Comparison of ENCODE assay signal across 8 mouse cellular contexts in the genomic region with DNA sequence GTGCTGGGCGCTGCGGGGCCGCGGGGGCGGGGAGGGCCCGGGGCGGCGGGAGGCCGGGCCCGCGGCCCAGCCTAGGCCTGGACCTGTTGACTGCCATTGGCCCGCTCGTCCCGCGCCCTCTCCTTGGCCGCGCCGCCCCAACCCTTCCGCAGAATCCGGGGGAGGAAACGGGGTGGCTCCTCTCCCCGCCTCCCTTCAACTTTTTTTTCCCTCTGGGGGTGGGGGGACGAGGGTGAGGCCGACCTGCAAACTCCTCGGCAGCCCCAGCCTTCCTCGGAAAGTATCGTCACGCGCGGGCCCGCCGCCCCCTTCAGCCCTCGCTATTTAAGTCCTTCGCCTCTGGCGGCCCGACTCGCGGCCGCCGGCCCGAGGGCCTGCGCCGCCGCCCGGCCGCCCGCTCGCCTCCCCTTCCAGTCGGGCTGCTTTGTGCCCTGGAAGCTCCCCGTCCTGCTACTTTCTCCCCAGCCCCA. TPM values are rescaled to one million over a fixed set of nuclear protein-coding genes. Genes with fewer than 3 reads are reported as not detected.
A peak's percentile ranks its signal among the peaks of the same experiment; 100 is the strongest.
DNase-seq lines count a peak whose midpoint lies in the region; ATAC-seq and TF ChIP-seq lines count a peak whose summit lies in the region.

No protein-coding gene starts in this region.

- peak overlapping the region; percentile 80 for H3K4me2 ChIP-seq in forebrain, embryonic 15.5 days (replicated peaks)
- peak overlapping the region; percentile 76 for H3K4me2 ChIP-seq in lung, embryonic 16.5 days (ENCODE audit: low read depth, low read length)

- H3K4me1 ChIP-seq in forebrain, embryonic 15.5 days = peaks cover 45% of the 10 kb centered on the region
- peaks cover 14% of the 10 kb centered on the region for H3K4me1 ChIP-seq in lung, embryonic 16.5 days (replicated peaks; ENCODE audit: control insufficient read depth, insufficient read depth, low read length)

- peak overlapping the region; percentile 79 for H3K4me3 ChIP-seq in forebrain, embryonic 15.5 days
- peak overlapping the region; percentile 72 for H3K4me3 ChIP-seq in layer of hippocampus, adult 2 months
- H3K4me3 ChIP-seq in lung, embryonic 16.5 days (ENCODE audit: low read length) = peak overlapping the region; percentile 68

- H3K36me3 ChIP-seq in forebrain, embryonic 15.5 days = no peaks in the 10 kb centered on the region
- H3K36me3 ChIP-seq in lung, embryonic 16.5 days (ENCODE audit: control insufficient read depth, insufficient read depth, low read length) = no peaks in the 10 kb centered on the region

- no peak for TF ChIP-seq CTCF in layer of hippocampus, adult 2 months (conservative IDR thresholded peaks at IDR 0.05)

- peak overlapping the region; percentile 65 for H3K9ac ChIP-seq in forebrain, embryonic 15.5 days (replicated peaks)
- peak overlapping the region; percentile 96 for H3K9ac ChIP-seq in lung, embryonic 16.5 days (ENCODE audit: low read length)

- H3K27me3 ChIP-seq in forebrain, embryonic 15.5 days = no peaks in the 10 kb centered on the region
- H3K27me3 ChIP-seq in lung, embryonic 16.5 days (ENCODE audit: control insufficient read depth, insufficient read depth, low read depth, low read length) = no peaks in the 10 kb centered on the region

- DNase-seq in ES-CJ7 (ENCODE audit: low read depth, low spot score) = peak; percentile 92
- DNase-seq in heart, postnatal 25 days (ENCODE audit: low spot score) = peak; percentile 98
- DNase-seq in layer of hippocampus, adult 2 months (ENCODE audit: low spot score in 2 of 2) = peak; percentile 83 to 93
- peak; percentile 99 for DNase-seq in ovary, adult 18-20 months (ENCODE audit: low spot score)
- peak; percentile 93 for DNase-seq in thymus, postnatal 0 days (ENCODE audit: low spot score)

- H3K27ac ChIP-seq in forebrain, embryonic 15.5 days (replicated peaks) = peak overlapping the region; percentile 98
- H3K27ac ChIP-seq in layer of hippocampus, adult 2 months = peak overlapping the region; percentile 98
- H3K27ac ChIP-seq in lung, embryonic 16.5 days (ENCODE audit: low read length) = peak overlapping the region; percentile 98

- intact Hi-C loops in heart, postnatal 25 days (cut with DNase I) = loop anchor here (2.0 to 10.0 kb wide), 5 partner anchors 28 to 635 kb away; a partner anchor contains a TSS

- no peaks in the 10 kb centered on the region for H3K9me3 ChIP-seq in forebrain, embryonic 15.5 days
- no peaks in the 10 kb centered on the region for H3K9me3 ChIP-seq in lung, embryonic 16.5 days (ENCODE audit: control insufficient read depth, low read length)

- WGBS in forebrain, embryonic 15.5 days = under 1% methylated on average over 28 of the region's 50 CpGs
- 0% methylated on average over 35 of the region's 50 CpGs for WGBS in lung, embryonic 16.5 days

- ATAC-seq in cerebellum, adult (ENCODE audit: insufficient number of reproducible peaks, low FRiP score, low TSS enrichment) = peak; percentile 85
- ATAC-seq in forebrain, embryonic 15.5 days (replicated peaks) = peak; percentile 92
- peak; percentile 97 for ATAC-seq in lung, embryonic 16.5 days (ENCODE audit: low read depth)

RNA-seq across cellular contexts. Expression of a gene that starts 1.8 kb away (rescaled TPM):
- polyA plus RNA-seq in forebrain, embryonic 15.5 days (2015; fragmentation: Nextera tagmentation; extraction: Ambion mirVana) = 61.9 and 66.3 TPM in 2 replicates
- total RNA-seq in heart, postnatal 25 days (2021) = 10 to 100 TPM; 32.6 to 35.1 TPM
- 10 to 100 TPM; 63.6 to 67.6 TPM for total RNA-seq in layer of hippocampus, adult 2 months (2021)
- 56.1 and 57.9 TPM in 2 replicates for polyA plus RNA-seq in lung, embryonic 16.5 days (2015; fragmentation: Nextera tagmentation; extraction: Ambion mirVana)
- polyA plus RNA-seq in thymus, postnatal 0 days (2015; fragmentation: Nextera tagmentation; extraction: Ambion mirVana) = 53.2 and 70.2 TPM in 2 replicates

RNA-seq across cellular contexts. Expression of a gene that starts 8.0 kb away (rescaled TPM):
- polyA plus RNA-seq in forebrain, embryonic 15.5 days (2015; fragmentation: Nextera tagmentation; extraction: Ambion mirVana) = 10.9 and 13.8 TPM in 2 replicates
- total RNA-seq in heart, postnatal 25 days (2021) = 1 to 10 TPM; 3.3 to 4.0 TPM
- total RNA-seq in layer of hippocampus, adult 2 months (2021) = 10 to 100 TPM; 16.8 to 16.9 TPM
- 5.1 and 5.5 TPM in 2 replicates for polyA plus RNA-seq in lung, embryonic 16.5 days (2015; fragmentation: Nextera tagmentation; extraction: Ambion mirVana)
- polyA plus RNA-seq in thymus, postnatal 0 days (2015; fragmentation: Nextera tagmentation; extraction: Ambion mirVana) = 0.65 and 0.77 TPM in 2 replicates

RNA-seq across cellular contexts. Expression of a gene that starts 19.3 kb away (rescaled TPM):
- 14.7 and 16.6 TPM in 2 replicates for polyA plus RNA-seq in forebrain, embryonic 15.5 days (2015; fragmentation: Nextera tagmentation; extraction: Ambion mirVana)
- 1 to 10 TPM; 3.5 to 3.8 TPM for total RNA-seq in heart, postnatal 25 days (2021)
- 1 to 10 TPM; 4.2 to 4.3 TPM for total RNA-seq in layer of hippocampus, adult 2 months (2021)
- polyA plus RNA-seq in lung, embryonic 16.5 days (2015; fragmentation: Nextera tagmentation; extraction: Ambion mirVana) = 12.1 and 13.1 TPM in 2 replicates
- 2.6 and 3.3 TPM in 2 replicates for polyA plus RNA-seq in thymus, postnatal 0 days (2015; fragmentation: Nextera tagmentation; extraction: Ambion mirVana)

Comparison
In these comparisons a context has a peak if more than half of its experiments do, and no peak if none do; other contexts are left out.
1. Peak in every context shown above with its lines: DNase-seq, ATAC-seq, H3K4me3 ChIP-seq and H3K27ac ChIP-seq.